In the genomic region with DNA sequence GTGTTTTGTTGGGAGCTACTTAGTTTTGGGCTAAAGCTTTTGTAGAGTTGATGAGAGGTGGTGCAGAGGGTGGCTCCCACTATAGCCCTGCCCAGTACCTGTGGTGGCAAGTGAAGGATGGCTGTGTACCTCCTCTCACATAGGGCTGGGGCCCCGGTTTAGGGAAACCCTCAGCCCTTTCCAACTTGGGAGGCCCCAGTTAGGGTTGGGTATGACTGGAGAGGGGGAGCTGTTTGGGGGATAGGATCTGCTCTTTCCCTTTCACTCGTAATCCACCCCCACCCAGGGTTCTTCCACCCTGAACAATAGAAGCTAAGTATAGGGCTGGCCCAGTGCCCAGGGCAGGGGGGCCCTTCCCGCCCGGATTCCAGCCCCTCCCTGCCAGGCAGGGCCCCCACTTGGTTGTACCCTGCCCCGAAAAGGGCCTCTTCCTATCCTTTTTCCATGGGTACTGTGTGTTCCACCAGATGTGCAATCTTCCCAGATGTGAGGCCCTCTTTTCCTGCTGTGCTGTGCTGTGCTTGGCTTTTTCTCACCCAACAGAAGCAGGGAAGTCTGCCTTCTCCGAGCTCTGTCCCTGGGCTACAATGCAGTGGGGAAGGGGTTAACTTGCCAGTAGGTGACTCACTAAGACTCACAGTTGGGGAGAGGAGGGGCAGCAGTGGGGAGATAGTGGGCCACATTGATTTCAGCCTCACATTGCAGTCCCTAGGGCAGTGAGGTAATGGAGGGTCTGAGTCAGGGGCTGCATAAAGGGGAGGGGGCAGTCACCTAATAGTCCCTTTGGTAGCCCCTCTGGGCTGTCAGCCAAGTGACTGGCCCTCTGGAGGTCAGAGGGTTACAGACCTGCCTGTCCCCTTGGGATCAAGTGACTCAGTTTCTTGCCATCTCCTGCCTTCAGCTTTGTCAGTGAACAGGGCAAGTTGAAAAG, we compare ENCODE assay signal across 8 mouse cellular contexts. TPM values are rescaled to one million over a fixed set of nuclear protein-coding genes. Genes with fewer than 3 reads are reported as not detected.
DNase-seq lines count a peak whose midpoint lies in the region; ATAC-seq and TF ChIP-seq lines count a peak whose summit lies in the region.

No protein-coding gene starts in this region.

- H3K9ac ChIP-seq in lung, embryonic 14.5 days, result peak overlapping the region; percentile 71

- no peaks in the 10 kb centered on the region for H3K9me3 ChIP-seq in E14TG2a.4 (ENCODE audit: low read length)
- no peaks in the 10 kb centered on the region for H3K9me3 ChIP-seq in lung, embryonic 14.5 days (ENCODE audit: low read depth, low read length)

- no peak for ATAC-seq in CD4-positive, CD25-positive, alpha-beta regulatory T cell, adult 4 months
- ATAC-seq in lung, embryonic 14.5 days (ENCODE audit: insufficient read depth), result peak; percentile 11

- peak overlapping the region; percentile 90 for H3K4me3 ChIP-seq in E14TG2a.4 (replicated peaks; ENCODE audit: low read length)
- peak overlapping the region; percentile 63 for H3K4me3 ChIP-seq in lung, embryonic 14.5 days (ENCODE audit: low read depth, low read length)

- peak; percentile 21 for DNase-seq in CD4-positive, CD25-positive, alpha-beta regulatory T cell, adult 2 months (ENCODE audit: low read depth, low spot score)
- DNase-seq in embryo, embryonic 10 days (ENCODE audit: low spot score), result peak; percentile 70
- DNase-seq in heart, adult 9 months (ENCODE audit: low spot score in 2 of 2), result peak; percentile 78 to 89
- peak; percentile 65 for DNase-seq in kidney, adult 9 months
- peak; percentile 81 for DNase-seq in lung, embryonic 14.5 days
- peak; percentile 52 for DNase-seq in skeletal muscle tissue, adult 2 months (ENCODE audit: low read depth, low spot score)

- WGBS in lung, embryonic 14.5 days, result 1% methylated on average over 6 of the region's 6 CpGs

- H3K27me3 ChIP-seq in E14TG2a.4 (ENCODE audit: insufficient read depth, low read length), result no peaks in the 10 kb centered on the region
- H3K27me3 ChIP-seq in lung, embryonic 14.5 days (ENCODE audit: insufficient read depth, low read length), result no peaks in the 10 kb centered on the region

- peak overlapping the region; percentile 99 for H3K27ac ChIP-seq in lung, embryonic 14.5 days (ENCODE audit: low read depth)

- H3K4me1 ChIP-seq in E14TG2a.4 (replicated peaks; ENCODE audit: low read depth, low read length), result peaks cover 76% of the 10 kb centered on the region
- H3K4me1 ChIP-seq in lung, embryonic 14.5 days (ENCODE audit: insufficient read depth), result peaks cover 27% of the 10 kb centered on the region

- H3K36me3 ChIP-seq in E14TG2a.4 (ENCODE audit: insufficient read depth, low read length), result peaks cover 18% of the 10 kb centered on the region
- H3K36me3 ChIP-seq in lung, embryonic 14.5 days (ENCODE audit: insufficient read depth), result peaks cover 5% of the 10 kb centered on the region

- no peak for TF ChIP-seq CTCF in E14TG2a.4 (conservative IDR thresholded peaks at IDR 0.05; ENCODE audit: low read length)
- no peak for TF ChIP-seq CTCF in lung, embryonic 14.5 days (IDR thresholded peaks at IDR 0.05; ENCODE audit: low read depth)

- peak overlapping the region; percentile 93 for H3K4me2 ChIP-seq in lung, embryonic 14.5 days

RNA-seq across cellular contexts. Expression of a gene that starts 12.6 kb away (rescaled TPM):
- 10 to 100 TPM; 24.1 to 27.2 TPM for polyA plus RNA-seq in CD4-positive, CD25-positive, alpha-beta regulatory T cell, adult 4 months (2017; shearing (Covaris generic))
- 31.1 and 39.1 TPM in 2 replicates for polyA plus RNA-seq in lung, embryonic 14.5 days (2014; fragmentation: Nextera tagmentation; extraction: Ambion mirVana)

RNA-seq across cellular contexts. Expression of a gene that starts 17.7 kb away (rescaled TPM):
- 10 to 100 TPM; 23.6 to 42.6 TPM for polyA plus RNA-seq in CD4-positive, CD25-positive, alpha-beta regulatory T cell, adult 4 months (2017; shearing (Covaris generic))
- 175 and 183 TPM in 2 replicates for polyA plus RNA-seq in lung, embryonic 14.5 days (2014; fragmentation: Nextera tagmentation; extraction: Ambion mirVana)

RNA-seq across cellular contexts. Expression of a gene that starts 21.1 kb away (rescaled TPM):
- not detected for polyA plus RNA-seq in CD4-positive, CD25-positive, alpha-beta regulatory T cell, adult 4 months (2017; shearing (Covaris generic))
- 0.26 and 0.29 TPM in 2 replicates for polyA plus RNA-seq in lung, embryonic 14.5 days (2014; fragmentation: Nextera tagmentation; extraction: Ambion mirVana)

RNA-seq across cellular contexts. Expression of a gene that starts 25.8 kb away (rescaled TPM):
- not detected for polyA plus RNA-seq in CD4-positive, CD25-positive, alpha-beta regulatory T cell, adult 4 months (2017; shearing (Covaris generic))
- 0.25 TPM in 1 of 2 replicates, not detected in the other for polyA plus RNA-seq in lung, embryonic 14.5 days (2014; fragmentation: Nextera tagmentation; extraction: Ambion mirVana)

RNA-seq across cellular contexts. Expression of a gene that starts 29.6 kb away (rescaled TPM):
- under 1 TPM; 0.22 to 0.42 TPM for polyA plus RNA-seq in CD4-positive, CD25-positive, alpha-beta regulatory T cell, adult 4 months (2017; shearing (Covaris generic))
- polyA plus RNA-seq in lung, embryonic 14.5 days (2014; fragmentation: Nextera tagmentation; extraction: Ambion mirVana), result 24.5 and 26.6 TPM in 2 replicates

Comparison
In these comparisons a context has a peak if more than half of its experiments do, and no peak if none do; other contexts are left out.
1. DNase-seq: peak in every context shown above with its lines; median percentile 84 in heart, adult 9 months; 81 in lung, embryonic 14.5 days; 70 in embryo, embryonic 10 days; 65 in kidney, adult 9 months; 52 in skeletal muscle tissue, adult 2 months; 21 in CD4-positive, CD25-positive, alpha-beta regulatory T cell, adult 2 months.